Mouse (Mus musculus) frontal cortex, adult 2 months (tissue): ENCODE results near the gene Recql5. TPM values are rescaled to one million over a fixed set of nuclear protein-coding genes. Genes with fewer than 3 reads are reported as not detected.

Experiments
- DNase-seq, 2 experiments: peaks; one replicate each; pipeline ENCODE4 v3.0.0; 2022; ENCODE audit warnings: low spot score in 1 of 2; ENCODE audit errors: extremely low spot score in 1 of 2
- polyA plus RNA-seq: library from polyadenylated mRNA; depleted of rRNA; stranded (reverse); fragments of >200 nt; gene quantifications from 2 replicates; pipeline ENCODE4 v1.2.3, GENCODE M21; 2012

Recql5 gene
- polyA plus RNA-seq, 1 experiment, result 31.7 TPM

DNA sequence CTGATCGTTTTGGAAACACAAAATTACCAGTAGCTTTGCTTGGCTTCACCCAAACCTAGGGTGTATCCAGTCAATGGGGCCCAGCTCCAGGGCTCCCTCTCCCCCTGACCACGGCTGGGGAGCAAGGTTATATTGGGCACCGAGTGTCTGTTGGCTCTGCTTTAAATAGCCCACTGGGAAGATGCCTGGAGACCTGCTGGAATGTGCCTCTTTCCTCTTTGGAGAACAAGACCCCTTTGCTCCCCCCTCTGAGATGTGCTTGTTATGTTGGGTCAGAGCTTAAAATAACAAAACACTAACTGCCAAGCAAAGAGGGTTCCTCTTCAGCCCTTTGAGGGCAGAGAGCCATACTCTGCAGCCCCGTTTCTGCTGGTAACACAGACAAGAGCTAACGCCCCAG lies 31.1 kb downstream of the Recql5 start:
- DNase-seq, result no peak

- DNase-seq, result no peak
Observed at GRCm38 (mm10) chr11:115901338-115902161, 31.7 kb downstream of the Recql5 start.

DNA sequence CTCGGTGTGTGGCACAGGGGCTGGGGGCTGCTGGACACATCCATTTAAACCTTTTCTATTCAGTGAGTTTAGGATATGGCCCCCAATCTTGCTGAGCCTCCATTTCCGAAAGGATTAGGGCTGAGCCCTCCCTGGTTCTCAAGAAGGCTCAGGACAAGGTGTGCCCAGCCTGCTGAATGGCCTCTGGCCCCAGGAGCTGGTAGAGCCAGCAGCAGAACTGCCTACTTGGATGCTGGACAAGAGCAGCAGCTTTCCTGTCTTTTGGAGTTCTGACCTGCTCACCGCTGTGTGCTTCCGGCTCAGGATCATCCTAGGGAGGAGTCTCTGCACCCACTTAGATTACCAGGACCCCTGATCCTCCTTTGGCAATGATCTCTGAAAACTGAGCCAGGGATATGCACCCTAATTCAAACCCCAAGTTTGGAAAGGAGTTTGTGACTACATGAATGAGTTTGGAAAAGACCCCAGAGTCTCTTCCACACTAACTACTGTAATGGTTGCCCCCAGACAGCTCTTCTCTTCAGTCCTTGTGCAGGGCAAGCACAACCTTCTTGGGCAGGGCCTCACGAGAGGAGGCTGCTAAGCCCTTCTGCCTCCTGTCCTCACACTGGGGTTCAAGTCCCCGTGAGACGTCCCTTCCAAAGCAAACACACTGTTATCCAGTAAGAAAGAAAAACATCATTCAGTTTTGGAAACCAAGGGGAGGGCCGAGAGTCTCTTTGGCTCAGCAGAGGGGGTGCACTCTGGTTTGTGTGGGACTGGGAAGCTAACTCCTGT lies 32.5 kb downstream of the Recql5 start:
- DNase-seq, result no peak

DNA sequence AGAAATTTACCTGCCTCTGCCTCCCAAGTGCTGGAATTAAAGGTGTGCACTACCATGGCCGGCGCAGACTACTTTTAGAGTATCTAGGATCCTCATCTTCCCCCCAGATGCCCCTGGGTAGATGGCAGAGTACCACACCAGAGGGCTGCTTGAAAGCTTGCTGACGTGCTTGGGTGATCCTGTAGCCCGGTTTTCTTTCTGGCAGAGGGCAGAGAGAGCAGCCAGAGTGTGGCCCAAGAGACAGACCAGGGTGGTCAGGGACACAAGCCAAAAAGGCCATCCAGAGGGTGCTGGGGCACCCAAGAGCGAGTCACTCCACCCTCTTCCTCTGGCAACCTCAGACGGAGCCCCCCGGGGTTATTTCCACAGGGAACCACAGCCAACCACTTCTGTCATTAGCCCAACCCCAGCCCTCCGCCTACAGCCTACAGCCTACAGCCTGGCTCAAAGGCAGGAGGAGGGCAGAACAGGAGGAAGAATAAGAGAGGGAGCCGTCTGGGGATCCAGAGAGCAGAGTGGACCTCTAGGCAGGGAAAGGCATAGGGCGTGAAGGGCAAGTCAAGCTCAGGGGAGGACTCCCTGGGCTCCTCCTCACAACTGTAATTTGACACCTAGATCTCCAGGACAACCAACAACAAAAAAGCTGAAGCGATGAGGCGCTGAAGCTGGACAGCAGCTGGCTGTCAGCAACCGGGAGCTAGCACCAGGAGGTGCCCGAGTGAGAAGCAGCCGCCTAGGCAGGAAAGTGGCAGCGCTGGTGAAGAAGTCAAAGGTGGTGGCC lies 33.6 kb downstream of the Recql5 start, which contains the start of gene Smim5:
TSS of gene Smim5 (plus strand) at position 481 of the 781 bp plus-strand sequence.
- no peak for DNase-seq

DNA sequence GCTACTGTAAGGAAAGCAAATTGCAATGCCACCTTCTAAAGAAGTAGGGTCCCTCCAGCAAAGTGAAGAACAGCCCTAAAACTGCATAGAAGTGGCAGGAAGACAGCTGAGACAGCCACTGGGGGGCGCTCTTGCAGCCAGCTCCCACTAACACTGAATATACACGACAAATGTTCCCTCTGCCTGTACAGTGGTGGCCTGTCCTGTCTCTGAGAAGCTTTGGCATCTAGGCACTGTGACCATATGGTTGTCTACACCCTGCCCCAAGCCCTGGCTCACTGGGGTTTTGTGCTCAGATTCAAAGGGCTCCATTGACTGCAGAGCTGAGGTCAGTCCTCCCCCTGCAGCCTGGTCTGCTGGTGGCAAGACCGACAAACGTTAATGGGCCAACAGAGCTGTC lies 34.4 kb downstream of the Recql5 start:
- DNase-seq, result peak; percentile 53 to 57

DNA sequence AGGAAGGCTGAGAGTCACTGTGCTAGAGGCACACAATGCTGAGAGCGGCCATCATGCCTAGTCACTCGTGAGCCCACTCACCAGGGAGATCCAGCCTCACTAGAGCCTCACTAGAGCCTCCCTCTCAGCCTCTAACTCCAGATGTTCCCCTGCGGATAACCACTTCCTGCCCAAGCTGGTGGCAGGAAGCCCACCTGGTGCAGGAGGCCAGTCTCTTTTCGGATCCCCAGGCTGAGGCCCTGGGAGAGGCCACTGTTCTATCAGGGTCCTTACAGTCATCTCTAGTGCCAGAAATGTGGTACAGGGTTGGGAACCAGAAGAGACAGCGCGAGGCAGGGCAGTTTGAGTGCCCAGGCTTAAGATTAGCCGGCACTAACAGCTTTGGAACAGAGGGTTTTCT lies 34.8 kb downstream of the Recql5 start:
- no peak for DNase-seq

DNA sequence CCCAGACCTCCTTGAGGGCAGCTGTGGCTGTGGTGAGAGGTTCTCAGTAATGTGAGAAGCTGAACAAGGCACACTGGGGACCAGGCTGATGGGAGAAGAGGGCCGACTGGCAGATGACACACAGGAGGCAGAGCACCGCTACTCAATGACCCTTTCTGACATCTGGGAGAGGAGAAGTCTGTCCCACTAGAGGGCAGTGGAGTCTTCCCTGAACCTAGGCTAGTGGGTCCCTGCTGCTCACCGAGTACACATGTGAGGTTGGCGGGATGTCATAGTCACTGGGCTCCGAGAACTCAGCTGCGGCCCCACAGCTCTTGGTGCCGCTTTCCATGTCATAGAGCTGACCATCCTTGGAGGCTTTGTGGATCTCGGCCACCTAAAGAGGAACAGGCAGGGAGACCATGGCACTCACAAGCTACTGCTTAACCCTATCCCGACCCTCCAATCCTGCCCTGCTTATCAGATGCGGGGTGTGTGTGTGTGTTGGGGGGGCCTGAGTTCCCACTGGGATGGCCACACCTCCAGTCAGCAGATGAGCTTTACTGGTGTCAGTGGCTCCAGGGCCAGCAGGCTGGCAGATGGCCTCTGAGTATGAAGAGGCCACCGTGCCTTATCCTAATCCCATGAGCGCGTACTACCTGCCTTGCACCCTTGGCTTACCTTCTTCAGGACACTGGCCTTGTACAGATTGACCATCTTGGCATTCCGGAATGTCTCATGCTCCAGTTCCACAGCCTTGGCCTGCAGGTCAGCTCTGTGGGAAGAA lies 38.3 kb downstream of the Recql5 start:
- DNase-seq, result no peak

GRCm38 (mm10) chr11:115893071-115893470 lies 40.2 kb downstream of the Recql5 start:
- DNase-seq, result no peak

DNA sequence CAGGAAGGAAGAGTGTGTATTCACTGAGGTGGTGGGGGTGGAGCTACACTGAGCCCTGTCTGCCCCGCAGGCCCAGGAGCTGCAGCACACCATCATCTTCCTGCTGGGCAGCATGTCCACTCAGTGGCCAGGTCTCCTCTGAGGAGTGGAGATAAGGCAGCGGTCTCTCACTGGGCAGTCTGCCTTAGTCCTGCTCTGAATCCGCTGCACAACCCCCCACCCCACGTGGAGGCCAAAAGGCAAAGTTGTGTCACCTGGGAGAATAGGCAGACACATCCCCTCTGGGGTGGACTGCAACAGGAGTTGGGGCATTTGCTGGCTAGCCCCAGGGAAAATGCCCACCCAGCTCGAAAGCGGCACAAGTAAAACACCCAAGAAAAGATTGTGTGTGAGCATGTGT lies 41.1 kb downstream of the Recql5 start:
- no peak for DNase-seq

GRCm38 (mm10) chr11:115889159-115889558 lies 44.1 kb downstream of the Recql5 start:
- DNase-seq, result no peak

DNA sequence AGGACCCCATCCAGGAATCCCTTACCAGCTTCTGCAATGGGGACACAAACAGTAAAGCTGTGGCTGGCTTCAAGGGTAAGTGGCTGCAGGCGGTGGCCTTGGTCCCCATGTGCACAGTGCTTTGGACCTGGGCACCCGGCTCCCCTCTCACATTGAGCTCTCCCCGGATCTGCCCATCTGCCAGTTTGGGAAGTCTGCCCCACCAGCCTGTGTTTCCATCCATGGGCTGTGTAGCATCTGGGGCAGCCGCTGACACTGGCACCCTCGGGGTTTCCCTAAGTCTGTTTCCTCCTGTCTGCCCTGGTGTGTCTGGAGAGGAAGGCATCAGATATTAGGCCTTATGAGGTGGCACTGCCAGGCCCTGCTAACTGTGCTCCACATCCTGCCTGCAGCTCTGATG lies 45.3 kb downstream of the Recql5 start:
- DNase-seq, result no peak

DNA sequence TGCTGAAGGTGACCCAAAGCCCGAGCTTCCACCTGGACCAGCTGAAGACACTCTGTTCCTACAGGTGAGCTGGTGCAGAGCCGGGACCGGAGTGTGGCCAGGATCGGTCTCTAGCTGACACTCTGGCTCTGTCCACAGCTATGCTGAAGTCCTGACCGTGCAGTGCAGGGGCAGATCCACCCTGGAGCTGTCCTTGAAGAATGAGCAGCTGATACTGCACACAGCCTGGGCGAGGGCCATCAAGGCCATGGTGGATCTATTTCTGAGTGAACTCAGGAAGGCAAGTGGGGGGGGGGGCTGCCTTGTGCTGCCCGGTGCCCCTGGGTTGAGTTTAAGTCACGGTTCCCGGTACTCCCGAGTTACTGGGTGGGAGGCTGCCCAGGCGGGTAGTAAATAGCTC lies 46.8 kb downstream of the Recql5 start:
- DNase-seq, result no peak

GRCm38 (mm10) chr11:115885281-115885680 lies 48.0 kb downstream of the Recql5 start:
- no peak for DNase-seq

DNA sequence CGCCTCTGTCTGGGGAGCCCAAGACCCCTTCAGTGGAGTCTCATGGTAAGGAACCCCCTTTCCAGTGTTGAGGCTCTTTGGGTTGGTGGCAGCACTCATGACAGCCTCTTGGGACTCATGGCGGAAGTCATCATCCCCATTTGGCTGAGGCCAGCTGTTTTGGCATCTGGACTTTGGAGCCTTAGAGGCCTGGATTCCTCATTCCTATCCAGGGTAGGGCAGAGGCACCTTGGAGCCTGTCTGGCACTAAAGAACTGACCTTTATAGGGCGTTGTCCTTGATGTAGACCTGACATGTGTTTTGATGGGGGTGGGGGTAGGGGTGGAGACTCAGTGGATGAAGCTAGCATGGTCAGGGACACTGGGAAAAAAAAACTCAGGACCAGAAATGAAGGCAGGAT lies 48.9 kb downstream of the Recql5 start:
- DNase-seq, result no peak

DNA sequence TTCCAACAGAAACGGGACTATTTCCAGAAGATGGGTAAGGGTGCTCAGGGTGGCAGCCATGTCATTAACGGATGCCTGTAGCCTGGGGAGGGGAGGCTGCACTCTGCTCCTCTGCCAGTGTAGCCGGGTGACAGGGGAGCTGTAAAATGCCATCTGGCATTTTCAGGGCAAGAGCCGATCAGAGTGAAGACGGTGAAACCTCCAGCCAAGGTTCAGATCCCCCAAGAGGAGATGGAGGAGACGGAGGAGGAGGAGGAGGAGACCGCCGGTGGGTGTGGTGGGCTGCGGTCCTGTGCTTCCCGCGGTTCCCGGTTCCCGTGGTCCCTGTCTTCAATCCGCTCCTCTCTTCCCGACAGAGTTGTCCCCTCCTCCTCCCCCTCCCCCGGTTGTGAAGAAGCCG lies 50.0 kb downstream of the Recql5 start:
- no peak for DNase-seq

DNA sequence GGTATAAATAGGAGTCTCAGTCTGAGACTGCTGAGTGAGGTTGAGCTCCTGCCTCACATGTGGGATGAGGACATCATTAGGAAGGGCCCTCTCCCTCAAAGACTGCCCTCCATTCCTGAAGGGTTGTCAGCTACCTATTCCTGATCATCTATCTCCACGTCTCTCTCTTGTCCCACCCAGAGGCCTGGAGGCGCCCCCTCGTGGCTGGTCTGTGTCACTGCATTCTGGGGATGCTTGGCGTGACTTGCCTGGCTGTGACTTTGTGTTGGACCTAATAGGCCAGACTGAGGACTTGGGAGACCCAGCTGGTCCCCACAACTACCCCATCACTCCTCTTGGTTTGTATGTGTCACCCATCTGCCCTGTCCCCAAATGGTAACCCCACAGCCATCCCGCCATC lies 52.3 kb downstream of the Recql5 start:
- DNase-seq, result no peak

DNA sequence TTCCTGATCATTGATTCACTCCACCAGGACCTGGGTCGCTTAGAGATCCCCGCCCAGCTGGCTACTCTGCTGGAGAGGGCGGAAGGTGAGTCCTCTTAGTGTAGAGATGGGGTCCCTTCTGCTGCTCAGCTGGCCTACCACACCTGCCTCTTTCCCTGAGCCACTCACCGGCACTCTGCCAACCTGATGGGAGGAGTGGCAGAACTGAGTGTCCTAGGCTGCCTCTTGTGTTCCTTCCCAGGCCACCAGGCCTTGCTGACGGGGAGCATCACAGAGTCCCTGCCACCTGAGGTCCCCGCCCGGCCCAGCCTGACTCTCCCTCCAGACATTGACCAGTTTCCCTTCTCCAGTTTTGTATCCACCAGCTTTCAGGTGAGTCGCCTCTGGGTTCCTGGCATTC lies 55.2 kb downstream of the Recql5 start:
- DNase-seq, result no peak

GRCm38 (mm10) chr11:115877174-115877755 lies 56.0 kb downstream of the Recql5 start:
- no peak for DNase-seq

DNA sequence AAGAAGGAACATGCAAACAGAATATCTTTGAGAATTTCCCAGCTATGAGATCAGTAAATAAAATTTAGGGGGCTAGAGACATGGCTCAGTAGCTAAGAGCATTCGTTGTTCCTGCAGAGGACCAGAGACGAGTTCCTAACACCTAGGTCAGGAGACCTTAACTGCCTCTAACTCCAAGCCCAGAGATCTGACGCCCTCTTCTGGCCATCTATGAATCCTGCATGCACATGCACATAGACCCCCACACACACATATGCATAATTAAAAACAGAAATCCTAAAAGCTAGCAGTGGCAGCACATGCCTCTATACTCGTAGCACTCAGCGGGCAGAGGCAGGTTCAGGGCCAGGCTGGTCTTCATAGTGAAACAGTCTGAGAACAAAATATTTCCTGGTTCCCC lies 56.8 kb downstream of the Recql5 start:
- DNase-seq, result no peak

DNA sequence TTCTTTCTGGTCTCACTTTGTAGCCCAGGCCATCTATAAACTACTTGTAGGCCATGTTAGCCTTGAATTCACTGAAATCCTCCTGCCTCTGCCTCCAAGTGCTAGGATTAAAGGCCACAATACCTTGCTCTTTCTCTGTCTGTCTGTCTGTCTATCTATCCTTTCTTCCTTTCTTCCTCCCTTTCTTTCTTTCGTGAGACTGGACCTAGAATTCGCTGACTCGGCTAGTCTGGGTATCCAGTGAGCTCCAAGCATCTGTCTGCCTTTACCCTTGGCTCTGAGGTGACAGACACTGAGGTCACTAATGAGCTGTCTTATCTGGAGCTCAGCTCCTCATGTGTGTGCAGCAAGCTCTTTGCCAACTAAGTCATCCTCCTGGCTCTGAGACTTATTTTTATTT lies 57.3 kb downstream of the Recql5 start:
- no peak for DNase-seq
